Mouse (Mus musculus) kidney, postnatal 36 days (tissue): ENCODE data around the gene Mroh8.
"Not testable (repeated sequence)": the region's sequence is repeated elsewhere in the genome, so short reads cannot be mapped to it uniquely, and the experiment has no call there.

ENCODE experiments used
- DNase-seq, 2 experiments: peaks; one replicate each; pipeline ENCODE4 v3.0.0; 2021 to 2022; ENCODE audit warnings: mixed read lengths in 2 of 2

Mroh8 gene

GRCm38 (mm10) chr2:157287542-157287941 lies 8.2 kb upstream of the Mroh8 start:
- peak; percentile 38 to 69 for DNase-seq

DNA sequence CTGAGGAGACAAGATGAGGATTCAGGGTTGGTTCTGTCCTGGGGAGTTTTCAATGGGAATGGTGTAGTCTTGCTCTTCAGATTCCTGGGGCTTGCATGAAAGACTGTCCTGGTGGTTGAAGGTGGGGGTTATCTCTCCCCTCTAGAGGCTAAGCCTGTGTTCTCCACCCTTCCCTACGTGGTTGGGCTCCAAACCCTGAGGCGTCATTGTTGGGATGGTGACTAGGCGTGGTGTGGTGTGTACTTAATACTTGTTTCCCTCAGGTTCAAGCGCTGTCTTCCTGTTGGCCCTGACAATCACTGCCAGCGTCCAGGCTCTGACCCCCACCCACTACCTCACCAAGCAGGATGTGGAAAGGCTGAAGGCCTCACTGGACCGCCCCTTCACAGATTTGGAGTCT lies 4.0 kb upstream of the Mroh8 start:
- no peak for DNase-seq

DNA sequence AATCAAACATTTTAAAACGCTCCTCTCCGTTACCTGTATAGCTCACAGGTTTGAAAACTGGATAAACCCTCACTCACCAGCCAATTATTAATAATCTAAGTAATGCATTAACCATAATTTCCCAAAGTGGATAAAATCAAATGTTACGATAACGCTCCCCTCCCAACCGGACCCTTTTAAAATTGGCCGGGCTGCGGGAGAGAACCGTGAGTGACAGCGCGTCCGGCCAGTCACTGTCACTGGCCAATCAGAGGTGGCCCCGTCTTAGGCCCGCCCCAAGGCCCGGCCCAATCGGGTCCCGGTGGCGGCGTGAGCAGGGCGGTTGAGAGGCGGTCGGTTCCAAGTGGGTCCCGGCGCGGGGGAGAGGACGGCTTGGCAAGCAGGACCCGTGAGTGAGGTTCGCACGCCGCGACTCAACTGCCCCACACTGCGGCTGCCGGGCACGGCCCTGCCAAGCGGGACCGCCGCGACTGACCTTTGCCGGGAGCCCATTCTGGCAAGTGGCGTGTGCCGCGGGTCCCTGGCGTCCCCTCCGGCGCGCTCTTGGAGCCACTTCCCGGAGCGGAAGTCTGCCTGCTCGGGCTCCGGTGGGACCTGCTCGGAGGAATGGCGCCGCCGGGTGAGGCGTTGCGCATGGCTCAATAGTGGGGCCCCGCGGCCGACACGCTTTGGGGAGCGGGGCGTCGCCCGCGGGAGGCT lies 483 bp downstream of the Mroh8 start, which contains the start of gene Rpn2:
TSS of gene Rpn2 (plus strand) at position 301 of the 699 bp plus-strand sequence.
- peak; percentile 97 to 99 for DNase-seq

DNA sequence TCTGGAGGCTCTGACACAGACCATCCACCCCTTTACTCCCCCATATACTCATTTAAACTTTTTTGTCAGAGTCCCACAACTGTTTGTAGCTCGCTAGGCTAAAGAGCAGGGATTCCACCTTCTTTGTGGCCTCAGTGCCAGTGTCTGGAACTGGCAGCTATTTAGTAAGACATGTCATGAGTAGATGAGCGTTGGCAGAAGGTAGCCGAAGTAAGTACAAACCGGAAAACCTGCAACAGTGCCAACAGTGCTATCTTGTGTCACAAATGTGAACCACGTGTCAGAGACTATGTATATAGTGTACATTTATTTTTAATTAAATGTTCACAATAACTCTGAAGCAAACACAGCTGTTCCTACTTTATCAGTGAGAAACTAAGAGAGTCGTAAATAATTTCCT lies 15.5 kb downstream of the Mroh8 start:
- no peak for DNase-seq

- DNase-seq, result no peak
These were observed 16.2 kb downstream of the Mroh8 start for GRCm38 (mm10) chr2:157263101-157263500.

GRCm38 (mm10) chr2:157262506-157262905 lies 16.8 kb downstream of the Mroh8 start:
- DNase-seq, result no peak

GRCm38 (mm10) chr2:157261930-157262329 lies 17.4 kb downstream of the Mroh8 start:
- DNase-seq, result no peak

GRCm38 (mm10) chr2:157259720-157260119 lies 19.6 kb downstream of the Mroh8 start:
- DNase-seq, result peak; percentile 39 to 81

GRCm38 (mm10) chr2:157248111-157248510 lies 31.2 kb downstream of the Mroh8 start:
- no peak for DNase-seq

GRCm38 (mm10) chr2:157245603-157246002 lies 33.7 kb downstream of the Mroh8 start:
- no peak for DNase-seq

- DNase-seq, result no peak
These were observed 34.3 kb downstream of the Mroh8 start for GRCm38 (mm10) chr2:157245001-157245400.

DNA sequence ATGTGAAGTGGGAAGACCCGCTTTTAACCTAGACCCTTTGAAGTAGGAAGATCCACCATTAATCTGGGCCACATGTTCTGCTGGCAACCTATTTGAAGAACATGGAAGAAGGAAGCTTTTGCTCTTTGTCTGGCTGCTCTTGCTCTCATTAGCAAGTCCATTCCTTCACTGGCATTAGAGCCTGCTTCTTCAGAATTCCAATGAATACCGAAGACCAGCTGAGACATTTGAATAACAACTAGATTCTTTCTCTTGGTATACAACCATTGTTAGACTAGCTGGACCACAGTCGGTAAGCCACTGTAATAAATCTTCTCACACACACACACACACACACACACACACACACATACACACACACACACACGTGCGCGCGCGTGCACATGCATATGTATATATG lies 43.4 kb downstream of the Mroh8 start:
- DNase-seq, result no peak

DNA sequence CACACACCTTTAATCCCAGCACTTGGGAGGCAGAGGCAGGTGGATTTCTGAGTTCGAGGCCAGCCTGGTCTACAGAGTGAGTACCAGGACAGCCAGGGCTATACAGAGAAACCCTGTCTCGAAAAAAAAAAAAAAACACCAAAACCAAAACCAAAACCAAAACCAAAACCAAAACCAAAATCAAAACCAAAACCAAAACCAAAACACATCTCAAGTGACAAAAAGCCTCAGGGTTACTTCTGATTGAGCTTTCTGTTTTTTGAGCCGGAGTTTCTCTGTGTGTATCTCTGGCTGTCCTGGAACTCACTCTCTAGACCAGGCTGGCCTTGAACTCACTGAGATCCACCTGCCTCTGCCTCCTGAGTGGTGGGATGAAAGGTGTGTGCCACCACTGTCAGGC lies 57.4 kb downstream of the Mroh8 start:
- DNase-seq, result not testable (repeated sequence)

DNA sequence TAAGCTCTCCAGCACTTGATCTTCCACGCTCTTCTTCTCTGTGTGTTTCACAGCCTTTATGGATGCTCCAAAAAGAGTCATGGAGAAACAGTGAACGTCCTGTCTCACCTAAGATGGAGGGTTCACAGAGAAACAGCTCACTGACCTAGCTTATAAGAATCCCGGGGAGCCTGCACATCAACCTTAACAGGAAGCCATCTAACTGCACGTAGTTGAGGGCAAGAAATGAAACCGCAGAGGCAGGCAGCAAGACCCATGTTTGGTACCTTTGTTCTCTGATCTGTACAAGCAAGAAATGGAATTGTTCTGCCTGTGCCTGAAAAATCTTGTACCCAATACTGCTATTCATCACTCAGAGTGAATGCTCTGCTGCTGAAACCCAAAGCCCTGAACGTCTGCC lies 59.2 kb downstream of the Mroh8 start:
- no peak for DNase-seq

- no peak for DNase-seq
These were observed 67.6 kb downstream of the Mroh8 start for GRCm38 (mm10) chr2:157211731-157212130.

GRCm38 (mm10) chr2:157204366-157205218 lies 74.8 kb downstream of the Mroh8 start, which contains the start of gene Rbl1:
Rbl1 (minus strand) TSS chr2:157204534.
- peak; percentile 88 to 95 for DNase-seq

- peak; percentile 20 to 62 for DNase-seq
These were observed 75.6 kb downstream of the Mroh8 start for GRCm38 (mm10) chr2:157203459-157204365.

- DNase-seq, result no peak
These were observed 76.3 kb downstream of the Mroh8 start for GRCm38 (mm10) chr2:157203026-157203425.

DNA sequence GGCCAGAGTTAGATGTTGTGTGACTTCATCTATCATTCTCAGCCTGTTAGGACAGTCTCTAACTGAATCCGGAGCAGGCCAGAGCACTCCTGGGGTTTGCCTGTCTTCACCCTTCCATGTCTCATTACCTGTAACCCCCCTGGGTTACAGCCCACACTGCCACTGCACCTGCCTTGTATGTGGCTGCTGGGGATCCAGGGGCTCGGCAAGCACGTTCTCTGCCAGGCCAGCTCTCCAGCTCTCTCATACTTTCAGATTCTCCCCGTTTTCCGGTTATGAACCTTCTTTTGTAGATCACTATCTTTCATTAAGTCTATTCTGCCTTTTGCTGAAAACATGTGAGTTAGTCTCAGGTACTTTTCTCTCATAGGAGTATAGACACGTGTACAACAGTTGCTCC lies 77.0 kb downstream of the Mroh8 start:
- no peak for DNase-seq

GRCm38 (mm10) chr2:157201081-157201830 lies 78.1 kb downstream of the Mroh8 start:
- peak; percentile 65 to 67 for DNase-seq

DNA sequence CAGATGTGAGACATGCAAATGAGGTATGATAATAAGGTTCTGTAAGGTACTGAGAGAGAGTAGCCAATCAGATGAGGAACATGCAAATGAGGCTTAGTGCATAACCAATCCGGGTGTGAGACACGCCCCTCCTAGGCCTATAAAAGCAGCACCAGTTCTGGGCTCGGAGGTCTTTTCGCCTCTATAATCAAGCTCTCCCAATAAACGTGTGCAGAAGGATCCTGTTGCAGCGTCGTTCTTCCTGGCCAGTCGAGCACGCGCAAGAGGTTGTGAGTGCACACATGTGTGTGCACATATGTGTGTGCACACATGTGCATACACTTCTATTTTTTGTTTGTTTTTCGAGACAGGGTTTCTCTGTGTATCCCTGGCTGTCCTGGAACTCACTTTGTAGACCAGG lies 80.9 kb downstream of the Mroh8 start:
- not testable (repeated sequence) for DNase-seq

DNA sequence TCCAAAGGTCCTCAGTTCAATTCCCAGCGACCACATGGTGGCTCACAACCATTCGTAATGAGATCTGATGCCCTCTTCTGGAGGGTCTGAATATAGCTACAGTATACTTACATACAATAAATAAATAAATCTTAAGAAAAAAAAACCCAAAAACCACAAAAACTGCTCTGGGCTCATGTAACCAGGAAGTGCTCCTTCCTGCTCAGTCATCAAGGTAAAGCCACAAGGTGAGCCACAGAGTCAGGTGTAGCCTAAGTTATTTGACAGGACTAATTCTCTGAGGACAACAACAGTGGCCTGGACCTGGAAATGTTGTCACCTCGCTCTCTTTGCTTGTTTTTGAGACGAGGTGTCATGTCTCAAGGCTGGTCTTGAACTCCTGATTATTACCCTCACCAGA lies 88.7 kb downstream of the Mroh8 start:
- no peak for DNase-seq
